Mouse (Mus musculus) kidney, embryonic 16.5 days (tissue): ENCODE results near the gene Zfp229. TPM values are rescaled to one million over a fixed set of nuclear protein-coding genes. Genes with fewer than 3 reads are reported as not detected.
A peak's percentile ranks its signal among the peaks of the same experiment; 100 is the strongest.
"Not testable (repeated sequence)": the region's sequence is repeated elsewhere in the genome, so short reads cannot be mapped to it uniquely, and the experiment has no call there.

Experiments used
- ATAC-seq: fragments of 200-750 bp; cut with Nextera tagmentation; 2 replicates; pipeline ENCODE4 v1.8.0; 2017; ENCODE audit warnings: moderate TSS enrichment; ENCODE audit not compliant: low FRiP score, low TSS enrichment
- H3K27ac ChIP-seq: fragments of 300-500 bp; sonication (generic); 2 replicates; pipeline ENCODE4 v1.5.1; 2014; ENCODE audit warnings: low read length
- H3K27me3 ChIP-seq: fragments of 300-500 bp; sonication (generic); 2 replicates; pipeline ENCODE4 v1.6.1; 2014; ENCODE audit warnings: low read length, control low read depth, mixed read lengths; ENCODE audit not compliant: insufficient read depth
- H3K36me3 ChIP-seq: fragments of 300-500 bp; sonication (generic); 2 replicates; pipeline ENCODE4 v1.6.1; 2014; ENCODE audit warnings: low read length, control low read depth, mixed read lengths; ENCODE audit not compliant: insufficient read depth
- H3K4me1 ChIP-seq: fragments of 300-500 bp; sonication (generic); 2 replicates; pipeline ENCODE4 v1.6.1; 2014; ENCODE audit warnings: low read length, control low read depth, mixed read lengths; ENCODE audit not compliant: insufficient read depth
- H3K4me2 ChIP-seq: fragments of 300-500 bp; sonication (generic); replicated peaks from 2 replicates; pipeline ENCODE4 v1.6.1; 2014; ENCODE audit warnings: low read depth, low read length
- H3K4me3 ChIP-seq: fragments of 300-500 bp; sonication (generic); 2 replicates; pipeline ENCODE4 v1.5.1; 2014; ENCODE audit warnings: mild to moderate bottlenecking, low read length
- H3K9ac ChIP-seq: fragments of 300-500 bp; sonication (generic); replicated peaks from 2 replicates; pipeline ENCODE4 v1.6.1; 2014; ENCODE audit warnings: low read length
- H3K9me3 ChIP-seq: fragments of 300-500 bp; sonication (generic); 2 replicates; pipeline ENCODE4 v1.6.1; 2016; ENCODE audit warnings: low read length, control low read depth
- WGBS: fragments of 180-500 bp; shearing (Covaris S2); extraction: QIAGEN DNeasy Blood & Tissue Kit; methylation state at CpG from one replicate; pipeline ENCODE4 v1.1.7; 2014; 5-methylcytosine and 5-hydroxymethylcytosine counted together
- polyA plus RNA-seq: library from polyadenylated mRNA; unstranded; fragments of >200 nt; fragmentation: Nextera tagmentation; extraction: Ambion mirVana; gene quantifications from 2 replicates; pipeline ENCODE4 v1.2.1, GENCODE M21; 2015

Gene Zfp229
- 8.2 and 8.3 TPM in 2 replicates for polyA plus RNA-seq

- not testable (repeated sequence) for H3K4me1 ChIP-seq, ATAC-seq, H3K27ac ChIP-seq, H3K4me2 ChIP-seq, H3K36me3 ChIP-seq, H3K9me3 ChIP-seq, H3K4me3 ChIP-seq, H3K27me3 ChIP-seq, H3K9ac ChIP-seq
- 100% methylated on average over 6 of the region's 22 CpGs for WGBS
These were observed at the start of gene Zfp229 for GRCm38 (mm10) chr17:21730495-21730894. Gene Zfp229 (plus strand): TSS chr17:21730795.

- 85% methylated on average over 3 of the region's 3 CpGs for WGBS
- Histone ChIP-seq H3K9ac (no peak within 1 kb of the TSS), H3K36me3 (0 out of 2 replicates have a peak, but pooled peaks cover 8% of the 10 kb centered on the region), H3K4me2 (no peak within 1 kb of the TSS), H3K4me1 (no peaks in the 10 kb centered on the region), H3K27me3 (no peaks in the 10 kb centered on the region), H3K4me3 (no peak within 1 kb of the TSS), H3K27ac (no peak within 1 kb of the TSS), H3K9me3 (no peaks in the 10 kb centered on the region)
- no peak for ATAC-seq
These were observed 39.0 kb upstream of the Zfp229 start, which contains the start of gene Gm10226 for GRCm38 (mm10) chr17:21691560-21691959. Gene Gm10226 (plus strand): TSS chr17:21691860.

GRCm38 (mm10) chr17:21693342-21693741 lies 37.3 kb upstream of the Zfp229 start:
- 44% methylated on average over 3 of the region's 3 CpGs for WGBS
- H3K4me2 ChIP-seq, result no peak overlapping the region
- H3K27me3 ChIP-seq, result no peaks in the 10 kb centered on the region
- no peak overlapping the region for H3K4me3 ChIP-seq
- 0 out of 2 replicates have a peak, but pooled peaks cover 8% of the 10 kb centered on the region for H3K36me3 ChIP-seq
- H3K4me1 ChIP-seq, result no peaks in the 10 kb centered on the region
- no peaks in the 10 kb centered on the region for H3K9me3 ChIP-seq
- no peak overlapping the region for H3K9ac ChIP-seq
- peak; percentile 59; the same call in 1 of the 2 replicates for ATAC-seq
- no peak overlapping the region for H3K27ac ChIP-seq

GRCm38 (mm10) chr17:21696073-21696472 lies 34.5 kb upstream of the Zfp229 start:
- no peak overlapping the region for H3K4me3 ChIP-seq
- H3K9me3 ChIP-seq, result no peaks in the 10 kb centered on the region
- H3K27ac ChIP-seq, result no peak overlapping the region
- no peaks in the 10 kb centered on the region for H3K27me3 ChIP-seq
- H3K36me3 ChIP-seq, result 0 out of 2 replicates have a peak, but pooled peaks cover 2% of the 10 kb centered on the region
- no peaks in the 10 kb centered on the region for H3K4me1 ChIP-seq
- H3K9ac ChIP-seq, result no peak overlapping the region
- no peak overlapping the region for H3K4me2 ChIP-seq
- ATAC-seq, result no peak

GRCm38 (mm10) chr17:21702281-21703240 lies 28.0 kb upstream of the Zfp229 start:
- H3K4me2 ChIP-seq, result no peak overlapping the region
- WGBS, result 51% methylated on average over 5 of the region's 5 CpGs
- no peaks in the 10 kb centered on the region for H3K36me3 ChIP-seq
- no peak overlapping the region for H3K9ac ChIP-seq
- no peak for ATAC-seq
- no peaks in the 10 kb centered on the region for H3K27me3 ChIP-seq
- no peak overlapping the region for H3K4me3 ChIP-seq
- H3K27ac ChIP-seq, result no peak overlapping the region
- H3K9me3 ChIP-seq, result no peaks in the 10 kb centered on the region
- H3K4me1 ChIP-seq, result no peaks in the 10 kb centered on the region

- H3K27ac ChIP-seq, result no peak overlapping the region
- WGBS, result 91% methylated on average over 1 of the region's 1 CpGs
- H3K9me3 ChIP-seq, result no peaks in the 10 kb centered on the region
- H3K4me3 ChIP-seq, result no peak overlapping the region
- no peak overlapping the region for H3K9ac ChIP-seq
- no peak overlapping the region for H3K4me2 ChIP-seq
- H3K36me3 ChIP-seq, result no peaks in the 10 kb centered on the region
- no peak for ATAC-seq
- no peaks in the 10 kb centered on the region for H3K27me3 ChIP-seq
- H3K4me1 ChIP-seq, result 0 out of 2 replicates have a peak, but pooled peaks cover 2% of the 10 kb centered on the region
These were observed 27.2 kb upstream of the Zfp229 start for GRCm38 (mm10) chr17:21703414-21703813.

GRCm38 (mm10) chr17:21707343-21707996 lies 23.1 kb upstream of the Zfp229 start, which contains the start of gene Zfp760:
Gene Zfp760 (plus strand): TSS chr17:21707741.
- Histone ChIP-seq H3K27me3 (no peaks in the 10 kb centered on the region), H3K4me1 (peaks cover 9% of the 10 kb centered on the region; the same call in 1 of the 2 replicates), H3K4me2 (peak within 1 kb of the TSS; percentile 56), H3K4me3 (peak within 1 kb of the TSS; percentile 63), H3K9me3 (no peaks in the 10 kb centered on the region), H3K36me3 (peaks cover 7% of the 10 kb centered on the region; the same call in 1 of the 2 replicates), H3K9ac (peak within 1 kb of the TSS; percentile 74), H3K27ac (peak within 1 kb of the TSS; percentile 97)
- WGBS, result 3% methylated on average over 26 of the region's 26 CpGs
- ATAC-seq, result peak; percentile 99

GRCm38 (mm10) chr17:21708401-21708800 lies 22.2 kb upstream of the Zfp229 start:
- no peak for ATAC-seq
- Histone ChIP-seq H3K27ac (peak overlapping the region; percentile 34; the same call in 1 of the 2 replicates), H3K4me1 (peaks cover 9% of the 10 kb centered on the region; the same call in 1 of the 2 replicates), H3K4me2 (peak overlapping the region; percentile 56), H3K9me3 (no peaks in the 10 kb centered on the region), H3K27me3 (no peaks in the 10 kb centered on the region), H3K4me3 (peak overlapping the region; percentile 63), H3K36me3 (peaks cover 9% of the 10 kb centered on the region; the same call in 1 of the 2 replicates), H3K9ac (peak overlapping the region; percentile 74)
- WGBS, result 30% methylated on average over 2 of the region's 2 CpGs

- Histone ChIP-seq H3K27me3 (no peaks in the 10 kb centered on the region), H3K4me3 (peak overlapping the region; percentile 68), H3K9ac (peak overlapping the region; percentile 81; the same call in 1 of the 2 replicates), H3K36me3 (peaks cover 9% of the 10 kb centered on the region; the same call in 1 of the 2 replicates), H3K27ac (peak overlapping the region; percentile 91), H3K4me2 (peak overlapping the region; percentile 56), H3K9me3 (no peaks in the 10 kb centered on the region), H3K4me1 (peaks cover 8% of the 10 kb centered on the region)
- no peak for ATAC-seq
- 87% methylated on average over 4 of the region's 4 CpGs for WGBS
These were observed 2.5 kb downstream of the Zfp229 start for GRCm38 (mm10) chr17:21733049-21733448.
